Mouse (Mus musculus) adrenal gland (tissue): ENCODE data around the gene Yipf2.

Source experiments
- intact Hi-C: fragments of 180-260 bp; cut with DNase I; formaldehyde crosslinking; loops from one replicate; pipeline ENCODE4 v1.15.1; 2025
- long read RNA-seq, 2 experiments: library from polyadenylated mRNA; unstranded; transcript quantifications; one replicate each; pipeline ENCODE4 v2.0.0; 2020; ENCODE audit warnings: borderline replicate concordance in 1 of 2; ENCODE audit not compliant: insufficient replicate concordance in 1 of 2

The Yipf2 gene
- long read RNA-seq, experiment 1, transcript Yipf2-202 (10 exons, 1,894 nt), result major isoform, 5 of 23 reads
- long read RNA-seq, experiment 1, partial matches to known transcripts, result 11 of 23 reads
- long read RNA-seq, experiment 1, other reads (novel, unspliced or antisense), result 4 of 23 reads
- long read RNA-seq, experiment 2, partial matches to known transcripts, result 7 of 23 reads
- long read RNA-seq, experiment 2, other reads (novel, unspliced or antisense), result 13 of 23 reads

GRCm38 (mm10) chr9:21592703-21593121, at the start of gene Yipf2, which contains the start of gene Timm29:
Gene Yipf2 (minus strand): TSS chr9:21592828.
Gene Timm29 (plus strand): TSS chr9:21592722.
- intact Hi-C loops, result no loop called here

GRCm38 (mm10) chr9:21639031-21639430, 46.4 kb upstream of the Yipf2 start:
- intact Hi-C loops, result no loop called here

- intact Hi-C loops, result no loop called here
Observed at GRCm38 (mm10) chr9:21635639-21636038, 43.0 kb upstream of the Yipf2 start.

GRCm38 (mm10) chr9:21633106-21633505, 40.5 kb upstream of the Yipf2 start:
- intact Hi-C loops, result no loop called here

GRCm38 (mm10) chr9:21630673-21631072, 38.0 kb upstream of the Yipf2 start:
- intact Hi-C loops, result no loop called here

- intact Hi-C loops, result no loop called here
Observed at GRCm38 (mm10) chr9:21627145-21627795, 34.6 kb upstream of the Yipf2 start.

GRCm38 (mm10) chr9:21626571-21626970, 33.9 kb upstream of the Yipf2 start:
- intact Hi-C loops, result no loop called here

GRCm38 (mm10) chr9:21625342-21626339, 33.0 kb upstream of the Yipf2 start:
- intact Hi-C loops, result no loop called here

- intact Hi-C loops, result no loop called here
Observed at GRCm38 (mm10) chr9:21622676-21623075, 30.0 kb upstream of the Yipf2 start.

GRCm38 (mm10) chr9:21620229-21620628, 27.6 kb upstream of the Yipf2 start:
- intact Hi-C loops, result no loop called here

- intact Hi-C loops, result no loop called here
Observed at GRCm38 (mm10) chr9:21617066-21617465, 24.4 kb upstream of the Yipf2 start.

- intact Hi-C loops, result no loop called here
Observed at GRCm38 (mm10) chr9:21616232-21616781, 23.7 kb upstream of the Yipf2 start.

GRCm38 (mm10) chr9:21615617-21616231, 23.1 kb upstream of the Yipf2 start, which contains the start of gene Smarca4:
Gene Smarca4 (plus strand): TSS chr9:21616169.
- intact Hi-C loops, result no loop called here

- intact Hi-C loops, result no loop called here
Observed at GRCm38 (mm10) chr9:21614864-21615616, 22.4 kb upstream of the Yipf2 start.

- intact Hi-C loops, result loop anchor here (10.0 kb wide), 1 partner anchor 265 kb away; no protein-coding TSS in a partner anchor
Observed at GRCm38 (mm10) chr9:21609861-21610260, 17.2 kb upstream of the Yipf2 start.

GRCm38 (mm10) chr9:21606648-21607047, 14.0 kb upstream of the Yipf2 start:
- intact Hi-C loops, result loop anchor here (10.0 kb wide), 1 partner anchor 268 kb away; no protein-coding TSS in a partner anchor

GRCm38 (mm10) chr9:21605865-21606264, 13.2 kb upstream of the Yipf2 start:
- intact Hi-C loops, result loop anchor here (10.0 kb wide), 1 partner anchor 269 kb away; no protein-coding TSS in a partner anchor

- intact Hi-C loops, result loop anchor here (5.0 to 10.0 kb wide), 2 partner anchors 38 to 271 kb away; no protein-coding TSS in a partner anchor
Observed at GRCm38 (mm10) chr9:21604119-21604518, 11.5 kb upstream of the Yipf2 start.

GRCm38 (mm10) chr9:21601722-21602399, 9.2 kb upstream of the Yipf2 start:
- intact Hi-C loops, result loop anchor here (5.0 to 10.0 kb wide), 2 partner anchors 40 to 273 kb away; no protein-coding TSS in a partner anchor
